Mouse (Mus musculus) embryonic fibroblast, embryonic 13.5 days (primary cell): ENCODE results near the gene Olfr322.

Source experiments
- CTCF ChIP-seq: IDR thresholded peaks from 2 replicates; pipeline ENCODE4 v1.5.1; 2011; ENCODE audit warnings: mild to moderate bottlenecking, control low read depth, low read length, moderate library complexity, borderline replicate concordance; ENCODE audit not compliant: insufficient read depth
- POLR2A ChIP-seq: IDR thresholded peaks from 2 replicates; pipeline ENCODE4 v1.6.1; 2011; ENCODE audit warnings: low read depth, mild to moderate bottlenecking, control low read depth, low read length, moderate library complexity

DNA sequence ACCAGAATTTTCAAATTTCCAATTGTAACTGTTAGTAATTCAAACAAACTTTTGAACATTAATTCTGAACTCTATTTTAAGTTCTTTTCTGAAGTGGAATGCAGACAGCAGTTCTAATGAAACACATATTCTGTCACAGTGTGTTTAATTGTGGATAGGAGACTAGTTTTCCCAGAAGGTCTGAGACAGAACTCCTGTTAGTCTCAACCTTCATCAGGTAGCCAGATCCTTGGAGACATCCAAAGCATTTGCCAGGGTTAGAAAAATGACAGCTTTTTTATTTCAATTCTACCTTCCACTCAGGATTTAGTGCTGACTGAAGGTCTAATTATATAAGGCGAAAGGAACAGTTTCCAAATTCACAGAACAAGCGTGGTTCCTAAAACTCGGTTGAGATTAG is 40.3 kb downstream of the Olfr322 start, which contains the start of gene Olfr319:
- no peak for TF ChIP-seq CTCF
- no peak for TF ChIP-seq POLR2A
